Mouse (Mus musculus) right cerebral cortex, postnatal 4 days (tissue): ENCODE data around the gene Egfl7.

Source experiments
- DNase-seq: peaks from one replicate; pipeline ENCODE4 v3.0.0-alpha.2; 2022

The Egfl7 gene

GRCm38 (mm10) chr2:26617928-26618327, 38.1 kb downstream of the Egfl7 start:
- DNase-seq: no peak

GRCm38 (mm10) chr2:26621246-26621645, 41.4 kb downstream of the Egfl7 start:
- no peak for DNase-seq

- no peak for DNase-seq
These were observed 43.2 kb downstream of the Egfl7 start for GRCm38 (mm10) chr2:26622984-26623383.

- no peak for DNase-seq
These were observed 45.6 kb downstream of the Egfl7 start for GRCm38 (mm10) chr2:26625419-26625818.

GRCm38 (mm10) chr2:26626081-26626480, 46.3 kb downstream of the Egfl7 start:
- no peak for DNase-seq

- peak; percentile 96 for DNase-seq
These were observed 48.3 kb downstream of the Egfl7 start, which contains the start of gene Fam69b for GRCm38 (mm10) chr2:26627921-26628739. Fam69b (plus strand) TSS chr2:26628457.

GRCm38 (mm10) chr2:26628792-26629437, 49.1 kb downstream of the Egfl7 start:
- DNase-seq: peak; percentile 21

- no peak for DNase-seq
These were observed 53.0 kb downstream of the Egfl7 start for GRCm38 (mm10) chr2:26632541-26633395.

GRCm38 (mm10) chr2:26633953-26634530, 54.2 kb downstream of the Egfl7 start:
- no peak for DNase-seq

GRCm38 (mm10) chr2:26634629-26635488, 55.0 kb downstream of the Egfl7 start:
- no peak for DNase-seq

- no peak for DNase-seq
These were observed 55.9 kb downstream of the Egfl7 start for GRCm38 (mm10) chr2:26635489-26636324.

- DNase-seq: no peak
These were observed 56.5 kb downstream of the Egfl7 start for GRCm38 (mm10) chr2:26636325-26636635.

GRCm38 (mm10) chr2:26637316-26637932, 57.6 kb downstream of the Egfl7 start:
- DNase-seq: no peak

- DNase-seq: no peak
These were observed 58.2 kb downstream of the Egfl7 start for GRCm38 (mm10) chr2:26638039-26638438.

- DNase-seq: no peak
These were observed 58.8 kb downstream of the Egfl7 start for GRCm38 (mm10) chr2:26638572-26638971.

GRCm38 (mm10) chr2:26639083-26639482, 59.3 kb downstream of the Egfl7 start:
- no peak for DNase-seq

- peak; percentile 100 for DNase-seq
These were observed 60.3 kb downstream of the Egfl7 start for GRCm38 (mm10) chr2:26639838-26640830.

- DNase-seq: no peak
These were observed 61.3 kb downstream of the Egfl7 start for GRCm38 (mm10) chr2:26641006-26641647.
